Mouse (Mus musculus): ENCODE data around the gene Hoxa1. TPM values are rescaled to one million over a fixed set of nuclear protein-coding genes. Genes with fewer than 3 reads are reported as not detected.

The Hoxa1 gene
- total and polyA plus RNA-seq, 2 experiments from 2014 or later = 0.27 TPM; not detected in 1

GRCm38 (mm10) chr6:52159979-52160378 lies 1.9 kb upstream of the Hoxa1 start:
- peaks cover 5% of the 10 kb centered on the region; the same call in 1 of the 2 replicates for H3K4me1 ChIP-seq (ENCODE audit: insufficient read depth, low read length)
- no peak for TF ChIP-seq CTCF (IDR thresholded peaks at IDR 0.05)
- 7% methylated on average over 8 of the region's 9 CpGs for WGBS
- H3K36me3 ChIP-seq (ENCODE audit: insufficient read depth, low read length) = no peaks in the 10 kb centered on the region
- H3K9me3 ChIP-seq (ENCODE audit: low read length) = no peaks in the 10 kb centered on the region
- ATAC-seq (ENCODE audit: low FRiP score) = no peak
- no peak for DNase-seq (ENCODE audit: low spot score)
- H3K27ac ChIP-seq (ENCODE audit: low read depth, low read length) = no peak overlapping the region
- no peak overlapping the region for H3K4me3 ChIP-seq (ENCODE audit: low read depth, low read length)
- no peak overlapping the region for H3K4me2 ChIP-seq (ENCODE audit: low read depth, low read length, poor library complexity, severe bottlenecking)
- no peak overlapping the region for H3K9ac ChIP-seq (replicated peaks; ENCODE audit: low read length, poor library complexity, severe bottlenecking)
- peaks cover 82% of the 10 kb centered on the region for H3K27me3 ChIP-seq (ENCODE audit: insufficient read depth, low read length)

DNA sequence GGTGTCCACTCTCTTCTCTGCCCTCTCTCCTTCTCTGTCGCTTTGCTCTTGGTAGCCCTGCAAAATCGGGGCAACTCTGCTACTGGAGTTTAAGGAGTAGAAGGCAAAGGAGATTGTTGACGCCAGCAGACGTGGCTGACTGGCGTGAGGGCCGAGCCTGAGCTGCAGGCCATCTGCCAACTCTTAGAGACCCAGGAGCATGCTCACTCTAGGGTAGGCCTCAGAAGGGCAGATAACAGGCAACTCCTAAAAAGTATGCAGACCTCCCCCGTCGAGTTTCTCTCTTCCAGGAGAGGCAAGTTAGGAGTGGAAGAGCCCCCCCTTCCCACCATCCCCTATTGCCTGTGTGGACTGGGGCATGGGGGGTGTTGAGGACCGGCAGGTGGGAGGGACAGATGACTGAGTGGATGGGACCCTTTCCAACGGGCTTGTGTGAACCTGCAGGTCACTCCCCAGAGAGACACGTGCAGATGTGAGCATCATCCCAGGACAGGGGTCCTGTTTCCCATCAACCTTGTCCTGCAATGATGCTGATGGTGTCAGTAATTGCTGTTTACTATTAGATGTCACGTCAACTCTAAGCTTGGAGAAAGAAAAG lies 1.1 kb upstream of the Hoxa1 start:
- no peak for TF ChIP-seq CTCF (IDR thresholded peaks at IDR 0.05)
- H3K9me3 ChIP-seq (ENCODE audit: low read length) = no peaks in the 10 kb centered on the region
- no peak overlapping the region for H3K27ac ChIP-seq (ENCODE audit: low read depth, low read length)
- peaks cover 86% of the 10 kb centered on the region for H3K27me3 ChIP-seq (ENCODE audit: insufficient read depth, low read length)
- ATAC-seq (ENCODE audit: low FRiP score) (peak; percentile 41), DNase-seq (ENCODE audit: low spot score) (no peak)
- 4% methylated on average over 12 of the region's 12 CpGs for WGBS
- H3K4me2 ChIP-seq (ENCODE audit: low read depth, low read length, poor library complexity, severe bottlenecking) = peak overlapping the region; percentile 75; the same call in 1 of the 2 replicates
- H3K9ac ChIP-seq (replicated peaks; ENCODE audit: low read length, poor library complexity, severe bottlenecking) = no peak overlapping the region
- peaks cover 5% of the 10 kb centered on the region; the same call in 1 of the 2 replicates for H3K4me1 ChIP-seq (ENCODE audit: insufficient read depth, low read length)
- H3K4me3 ChIP-seq (ENCODE audit: low read depth, low read length) = peak overlapping the region; percentile 39; the same call in 1 of the 2 replicates
- no peaks in the 10 kb centered on the region for H3K36me3 ChIP-seq (ENCODE audit: insufficient read depth, low read length)

- peak overlapping the region; percentile 39 for H3K4me3 ChIP-seq (ENCODE audit: low read depth, low read length)
- peaks cover 5% of the 10 kb centered on the region; the same call in 1 of the 2 replicates for H3K4me1 ChIP-seq (ENCODE audit: insufficient read depth, low read length)
- ATAC-seq (ENCODE audit: low FRiP score) (peak; percentile 47; the same call in 1 of the 2 replicates), DNase-seq (ENCODE audit: low spot score) (no peak)
- H3K4me2 ChIP-seq (ENCODE audit: low read depth, low read length, poor library complexity, severe bottlenecking) = peak overlapping the region; percentile 75
- H3K27me3 ChIP-seq (ENCODE audit: insufficient read depth, low read length) = peaks cover 86% of the 10 kb centered on the region
- H3K9ac ChIP-seq (replicated peaks; ENCODE audit: low read length, poor library complexity, severe bottlenecking) = no peak overlapping the region
- 2% methylated on average over 31 of the region's 32 CpGs for WGBS
- H3K27ac ChIP-seq (ENCODE audit: low read depth, low read length) = no peak overlapping the region
- no peaks in the 10 kb centered on the region for H3K36me3 ChIP-seq (ENCODE audit: insufficient read depth, low read length)
- H3K9me3 ChIP-seq (ENCODE audit: low read length) = no peaks in the 10 kb centered on the region
- TF ChIP-seq CTCF (IDR thresholded peaks at IDR 0.05) = no peak
Measured at GRCm38 (mm10) chr6:52157466-52158275, 446 bp downstream of the Hoxa1 start.

GRCm38 (mm10) chr6:52156551-52157200 lies 1.4 kb downstream of the Hoxa1 start:
- H3K9ac ChIP-seq (replicated peaks; ENCODE audit: low read length, poor library complexity, severe bottlenecking) = no peak overlapping the region
- no peak overlapping the region for H3K4me3 ChIP-seq (ENCODE audit: low read depth, low read length)
- peaks cover 5% of the 10 kb centered on the region; the same call in 1 of the 2 replicates for H3K4me1 ChIP-seq (ENCODE audit: insufficient read depth, low read length)
- no peaks in the 10 kb centered on the region for H3K9me3 ChIP-seq (ENCODE audit: low read length)
- WGBS = 3% methylated on average over 20 of the region's 20 CpGs
- no peaks in the 10 kb centered on the region for H3K36me3 ChIP-seq (ENCODE audit: insufficient read depth, low read length)
- TF ChIP-seq CTCF (IDR thresholded peaks at IDR 0.05) = no peak
- peaks cover 89% of the 10 kb centered on the region for H3K27me3 ChIP-seq (ENCODE audit: insufficient read depth, low read length)
- DNase-seq (ENCODE audit: low spot score) = no peak
- H3K4me2 ChIP-seq (ENCODE audit: low read depth, low read length, poor library complexity, severe bottlenecking) = no peak overlapping the region
- H3K27ac ChIP-seq (ENCODE audit: low read depth, low read length) = no peak overlapping the region
- ATAC-seq (ENCODE audit: low FRiP score) = no peak

DNA sequence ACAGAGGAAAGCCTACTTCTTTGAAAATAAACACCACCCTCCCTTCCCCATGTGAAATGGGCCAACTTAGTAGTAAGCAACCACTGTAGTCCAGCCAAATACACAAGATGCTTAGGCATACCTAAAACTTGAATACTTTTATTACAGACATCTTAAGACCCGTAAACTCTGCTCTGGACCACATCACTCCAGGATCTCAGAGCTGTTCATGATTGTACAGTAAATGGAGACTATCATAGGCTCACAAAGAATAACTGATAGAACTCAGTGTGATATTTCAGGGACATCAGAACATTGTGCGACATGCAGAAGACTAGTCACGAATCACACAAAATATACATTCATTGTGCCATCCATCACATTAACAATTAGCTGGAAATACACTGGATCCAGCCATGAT lies 2.6 kb downstream of the Hoxa1 start:
- H3K4me3 ChIP-seq (ENCODE audit: low read depth, low read length) = no peak overlapping the region
- H3K27ac ChIP-seq (ENCODE audit: low read depth, low read length) = no peak overlapping the region
- H3K9me3 ChIP-seq (ENCODE audit: low read length) = no peaks in the 10 kb centered on the region
- H3K4me1 ChIP-seq (ENCODE audit: insufficient read depth, low read length) = peaks cover 5% of the 10 kb centered on the region; the same call in 1 of the 2 replicates
- 42% methylated on average over 3 of the region's 3 CpGs for WGBS
- ATAC-seq (ENCODE audit: low FRiP score) (no peak), DNase-seq (ENCODE audit: low spot score) (no peak)
- H3K36me3 ChIP-seq (ENCODE audit: insufficient read depth, low read length) = no peaks in the 10 kb centered on the region
- H3K9ac ChIP-seq (replicated peaks; ENCODE audit: low read length, poor library complexity, severe bottlenecking) = no peak overlapping the region
- TF ChIP-seq CTCF (IDR thresholded peaks at IDR 0.05) = no peak
- H3K27me3 ChIP-seq (ENCODE audit: insufficient read depth, low read length) = peaks cover 85% of the 10 kb centered on the region
- no peak overlapping the region for H3K4me2 ChIP-seq (ENCODE audit: low read depth, low read length, poor library complexity, severe bottlenecking)
